Mouse (Mus musculus): ENCODE data around the gene Cfd. TPM values are rescaled to one million over a fixed set of nuclear protein-coding genes. Genes with fewer than 3 reads are reported as not detected.

The Cfd gene
- total RNA-seq, 2 experiments from 2014 or later = 12.9 to 77.1 TPM

DNA sequence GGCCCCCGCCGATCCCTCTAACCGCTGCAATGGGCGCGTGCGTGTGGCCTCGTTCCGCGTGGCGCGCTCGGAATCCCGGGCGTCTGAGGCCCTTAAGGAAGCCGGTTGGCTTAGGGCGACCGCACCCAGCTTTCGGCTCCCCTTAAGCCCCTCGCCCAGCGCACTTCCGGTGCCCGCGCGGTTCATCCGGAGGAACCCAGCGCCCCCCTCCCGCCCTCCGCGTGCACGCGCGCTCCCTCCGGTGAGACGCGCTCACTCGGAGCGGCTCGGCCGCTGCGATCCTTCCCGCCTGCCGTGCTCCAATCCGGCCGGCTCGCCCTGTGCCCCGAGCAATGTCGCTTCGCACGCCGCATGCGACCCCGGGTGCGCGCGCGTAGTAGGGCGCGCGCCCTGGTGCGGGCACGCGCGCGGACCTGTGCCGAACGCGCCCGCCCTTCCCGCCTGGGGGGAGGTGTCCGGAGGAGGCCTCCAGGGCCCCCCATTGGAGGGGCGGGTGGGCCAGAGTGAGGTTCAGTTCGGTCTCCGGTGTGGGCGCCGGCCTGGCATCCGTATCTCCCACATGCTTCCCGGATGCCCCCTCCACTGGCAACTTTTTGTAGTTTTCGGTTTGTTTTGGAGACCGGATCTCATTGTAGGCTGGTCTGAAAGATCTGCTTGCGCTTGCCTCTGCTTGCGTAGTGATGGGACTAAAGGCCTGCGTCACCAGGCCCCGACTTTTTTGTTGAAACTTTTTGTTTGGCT is 35.7 kb upstream of the Cfd start:
- no peak for TF ChIP-seq CTCF (IDR thresholded peaks at IDR 0.05)
- peak; percentile 84 for DNase-seq
- Histone ChIP-seq H3K4me3 (peak overlapping the region; percentile 95), H3K27ac (peak overlapping the region; percentile 100)
- intact Hi-C loops (cut with DNase I) = loop anchor here (5.0 kb wide), 1 partner anchor 73 kb away; no protein-coding TSS in a partner anchor

GRCm38 (mm10) chr10:79855558-79856184 is 35.0 kb upstream of the Cfd start:
- H3K27ac ChIP-seq = peak overlapping the region; percentile 100
- intact Hi-C loops (cut with DNase I) = no loop called here
- DNase-seq = no peak
- H3K4me3 ChIP-seq = peak overlapping the region; percentile 95
- TF ChIP-seq CTCF (IDR thresholded peaks at IDR 0.05) = no peak

DNA sequence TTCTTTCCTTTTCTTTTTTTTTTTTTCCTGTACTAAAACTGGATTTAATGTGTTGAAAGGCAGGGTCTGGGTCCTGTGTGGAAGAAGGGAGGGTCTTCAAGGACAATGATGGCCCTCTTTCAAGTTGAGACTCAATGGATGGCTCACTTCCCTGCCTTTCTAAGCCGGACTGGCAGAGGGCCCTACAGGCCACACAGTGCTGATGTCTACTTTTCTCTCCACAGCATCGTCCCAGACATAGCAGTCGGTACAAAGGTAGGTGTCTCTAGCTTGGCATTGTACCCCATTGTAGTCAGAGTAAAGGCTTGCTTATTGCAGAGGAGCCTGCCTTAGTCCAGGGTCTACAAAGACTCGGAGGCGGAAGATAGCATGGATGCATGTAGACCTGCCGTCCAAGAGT is 34.4 kb upstream of the Cfd start:
- Histone ChIP-seq H3K4me3 (peak overlapping the region; percentile 95), H3K27ac (peak overlapping the region; percentile 100)
- intact Hi-C loops (cut with DNase I) = no loop called here
- TF ChIP-seq CTCF (IDR thresholded peaks at IDR 0.05) = no peak
- no peak for DNase-seq

DNA sequence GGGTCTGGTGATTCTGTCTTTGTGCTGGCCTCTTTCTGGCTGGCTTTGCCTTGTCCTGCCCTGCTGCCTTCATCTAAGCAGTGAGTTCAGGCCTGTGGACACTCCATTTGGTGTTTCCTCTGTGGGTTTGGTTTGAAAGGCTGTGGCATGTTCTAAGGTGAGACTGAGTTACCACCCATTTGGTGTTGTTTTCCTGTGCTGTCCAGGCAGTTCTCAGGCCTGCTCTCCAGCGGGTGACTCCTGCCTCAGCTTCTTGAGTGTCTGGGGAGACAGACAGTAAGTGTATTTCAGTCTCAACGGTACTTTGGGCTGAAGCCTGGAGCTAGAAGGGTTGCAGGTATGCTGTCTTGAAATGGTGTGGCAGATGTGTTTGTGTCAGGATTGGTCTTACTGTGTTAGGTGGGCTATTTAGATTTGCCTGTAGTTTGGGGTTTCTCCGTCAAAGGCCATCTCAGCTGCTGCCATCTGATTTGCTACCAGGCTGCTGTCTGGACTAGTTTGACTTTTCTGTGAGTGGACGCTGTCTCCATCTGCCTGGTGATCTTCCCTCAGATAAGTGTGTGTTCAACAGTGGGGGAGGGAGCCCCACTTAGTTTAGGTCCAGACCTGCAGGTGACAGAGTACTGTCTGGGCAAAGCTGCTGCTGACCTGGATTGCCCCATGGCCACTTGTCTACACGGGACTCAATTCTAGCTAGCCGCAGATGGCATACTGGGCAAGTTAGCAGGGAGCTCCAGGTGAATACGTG is 33.8 kb upstream of the Cfd start:
- no peak for DNase-seq
- intact Hi-C loops (cut with DNase I) = no loop called here
- Histone ChIP-seq H3K4me3 (peak overlapping the region; percentile 95), H3K27ac (peak overlapping the region; percentile 100)
- no peak for TF ChIP-seq CTCF (IDR thresholded peaks at IDR 0.05)

DNA sequence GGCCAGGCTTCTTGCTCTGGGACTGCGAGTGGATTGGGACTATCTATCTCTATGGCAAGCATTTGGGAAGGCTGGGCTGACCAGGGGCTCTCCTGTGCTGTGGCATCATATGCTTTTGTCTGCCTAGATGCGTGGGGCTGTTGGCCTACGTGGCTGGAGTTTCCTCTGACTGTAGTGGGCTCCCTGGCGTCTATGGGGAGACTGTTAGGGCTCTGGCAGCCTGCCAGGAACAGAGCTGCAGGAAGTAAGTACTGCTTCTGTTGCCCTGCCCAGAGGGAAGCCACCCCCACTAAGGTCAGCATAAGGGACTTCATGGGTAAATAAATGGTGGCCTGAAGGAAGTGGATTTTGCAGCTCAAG is 33.2 kb upstream of the Cfd start:
- H3K27ac ChIP-seq = peak overlapping the region; percentile 100
- DNase-seq = peak; percentile 73

DNA sequence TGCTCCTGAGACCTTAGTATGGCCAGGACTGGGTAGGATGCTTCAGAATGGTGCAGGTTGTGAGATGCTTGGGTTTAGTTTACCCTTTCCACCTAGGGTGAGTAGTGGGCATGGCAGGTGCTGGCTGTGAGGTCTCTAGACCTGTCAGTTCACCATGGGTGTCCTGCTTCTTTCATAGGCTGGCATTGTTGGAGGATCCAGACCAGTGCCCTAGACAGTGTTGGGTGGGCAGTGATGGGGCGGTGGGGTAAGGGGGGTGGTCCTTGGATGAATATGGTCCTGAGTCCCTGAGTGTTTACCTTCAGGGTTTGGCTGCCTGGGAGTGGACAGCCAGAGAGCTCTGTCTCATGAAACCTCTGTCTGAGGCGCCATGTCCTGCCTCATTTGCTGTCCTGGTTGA is 32.8 kb upstream of the Cfd start:
- Histone ChIP-seq H3K4me3 (peak overlapping the region; percentile 95), H3K27ac (peak overlapping the region; percentile 100; the same call in 1 of the 2 replicates)
- TF ChIP-seq CTCF (IDR thresholded peaks at IDR 0.05) = no peak
- DNase-seq = no peak
- intact Hi-C loops (cut with DNase I) = no loop called here

More for the DNA sequence above, 33.2 kb upstream of the Cfd start:
- no peak for TF ChIP-seq CTCF (IDR thresholded peaks at IDR 0.05)
- peak overlapping the region; percentile 95 for H3K4me3 ChIP-seq
- intact Hi-C loops (cut with DNase I) = no loop called here

DNA sequence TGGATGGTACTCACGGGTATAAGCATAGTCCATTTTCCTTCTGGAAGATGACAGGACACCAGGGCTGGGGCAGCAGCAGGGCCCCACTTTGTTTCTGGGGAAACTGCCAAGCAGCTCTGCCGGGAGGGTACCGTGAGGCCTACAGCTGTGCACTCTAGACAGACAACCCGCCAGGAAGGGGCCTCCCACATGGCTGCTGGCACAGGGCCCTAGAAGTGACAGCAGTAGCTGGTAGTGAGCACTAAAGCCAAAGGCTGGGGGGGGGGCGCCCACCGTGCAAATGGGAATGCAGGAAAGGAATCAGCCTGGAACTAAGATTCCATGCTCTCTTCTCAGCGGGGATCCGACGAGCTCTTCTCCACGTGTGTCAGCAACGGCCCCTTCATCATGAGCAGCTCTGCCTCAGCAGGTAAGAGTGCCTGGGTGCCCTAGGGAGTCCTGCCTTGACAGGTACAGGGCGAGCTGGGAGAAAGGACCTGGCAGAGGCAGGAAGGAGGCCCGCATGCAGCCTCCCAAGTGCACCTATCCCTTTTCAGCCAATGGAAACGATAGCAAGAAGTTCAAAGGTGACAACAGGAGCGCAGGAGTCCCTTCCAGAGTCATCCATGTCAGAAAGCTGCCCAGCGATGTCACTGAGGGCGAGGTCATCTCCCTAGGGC is 32.1 kb upstream of the Cfd start:
- H3K27ac ChIP-seq = peak overlapping the region; percentile 100; the same call in 1 of the 2 replicates
- H3K4me3 ChIP-seq = peak overlapping the region; percentile 95
- intact Hi-C loops (cut with DNase I) = no loop called here
- DNase-seq = peak; percentile 70
- no peak for TF ChIP-seq CTCF (IDR thresholded peaks at IDR 0.05)

DNA sequence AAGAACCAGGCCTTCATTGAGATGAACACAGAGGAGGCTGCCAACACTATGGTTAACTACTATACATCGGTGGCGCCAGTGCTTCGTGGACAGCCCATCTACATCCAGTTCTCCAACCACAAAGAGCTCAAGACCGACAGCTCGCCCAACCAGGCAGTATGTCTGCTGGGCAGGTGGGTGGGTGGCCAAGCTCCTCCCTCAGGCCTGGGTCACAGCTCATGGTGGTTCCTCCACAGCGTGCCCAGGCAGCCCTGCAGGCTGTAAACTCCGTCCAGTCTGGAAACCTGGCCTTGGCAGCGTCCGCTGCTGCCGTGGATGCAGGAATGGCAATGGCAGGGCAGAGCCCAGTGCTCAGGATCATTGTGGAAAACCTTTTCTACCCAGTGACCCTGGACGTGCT is 31.5 kb upstream of the Cfd start:
- DNase-seq = no peak
- intact Hi-C loops (cut with DNase I) = no loop called here
- H3K27ac ChIP-seq = peak overlapping the region; percentile 100; the same call in 1 of the 2 replicates
- TF ChIP-seq CTCF (IDR thresholded peaks at IDR 0.05) = no peak
- H3K4me3 ChIP-seq = peak overlapping the region; percentile 95

- no peak for DNase-seq
- no peak for TF ChIP-seq CTCF (IDR thresholded peaks at IDR 0.05)
- no peak overlapping the region for H3K4me3 ChIP-seq
- H3K27ac ChIP-seq = no peak overlapping the region
- intact Hi-C loops (cut with DNase I) = no loop called here
Observed at GRCm38 (mm10) chr10:79860079-79860911, 30.4 kb upstream of the Cfd start.

DNA sequence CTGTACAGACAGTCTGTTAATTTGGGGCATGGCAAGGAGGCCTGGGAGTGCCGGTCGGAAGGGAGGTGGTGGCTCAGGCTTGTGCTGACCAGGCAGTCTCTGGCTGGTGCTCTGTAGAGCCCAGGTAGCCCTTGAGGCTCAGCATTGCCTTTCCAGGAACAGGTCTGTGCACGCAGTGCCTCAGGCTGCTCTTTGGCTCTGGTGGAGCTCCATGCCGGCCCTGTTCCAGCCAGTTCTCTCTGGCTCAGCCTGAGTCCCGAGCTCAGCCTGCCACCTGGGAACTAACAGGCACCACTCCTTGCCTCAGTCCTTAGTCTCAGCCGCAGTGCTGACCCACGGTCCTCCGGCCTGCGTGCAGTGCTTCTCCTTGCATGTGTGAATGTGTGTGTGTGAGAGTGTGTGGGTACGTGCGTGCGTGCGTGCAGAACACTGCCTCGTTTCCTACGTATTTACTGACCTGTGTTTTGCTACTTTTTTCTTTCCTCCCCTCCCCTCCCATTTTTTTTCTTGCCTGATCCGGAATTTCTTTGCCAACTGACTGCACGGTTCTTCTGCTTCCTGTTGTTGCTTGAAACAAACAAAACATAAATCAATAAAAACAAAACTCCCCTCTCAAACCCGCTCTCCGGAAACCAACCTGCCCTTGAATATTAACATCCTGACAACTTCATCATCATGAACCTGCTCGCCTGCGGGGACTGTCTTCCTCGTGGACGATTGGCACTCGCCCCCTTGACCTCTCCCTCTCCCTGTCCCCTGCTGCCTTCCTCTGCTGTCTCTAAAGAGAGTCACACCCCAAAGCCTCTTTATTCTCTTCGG is 29.2 kb upstream of the Cfd start:
- no peak overlapping the region for H3K4me3 ChIP-seq
- DNase-seq = no peak
- no peak for TF ChIP-seq CTCF (IDR thresholded peaks at IDR 0.05)
- intact Hi-C loops (cut with DNase I) = no loop called here
- no peak overlapping the region for H3K27ac ChIP-seq

All from gastrocnemius, adult 2 months (tissue).